Mouse (Mus musculus) small intestine, adult 2 months (tissue): ENCODE measurements around the gene Thrb. TPM values are rescaled to one million over a fixed set of nuclear protein-coding genes. Genes with fewer than 3 reads are reported as not detected.
"Not testable (repeated sequence)": the region's sequence is repeated elsewhere in the genome, so short reads cannot be mapped to it uniquely, and the experiment has no call there.

ENCODE experiments used
- H3K27ac ChIP-seq: fragments of 200-500 bp; 2 replicates; pipeline ENCODE4 v1.5.1; 2012; ENCODE audit warnings: low read depth, low read length, control low read depth, inconsistent platforms; ENCODE audit not compliant: insufficient read depth
- H3K27me3 ChIP-seq: fragments of 200-500 bp; 2 replicates; pipeline ENCODE4 v1.6.1; 2012; ENCODE audit warnings: mild to moderate bottlenecking, moderate library complexity, low read length, inconsistent platforms; ENCODE audit not compliant: control insufficient read depth, insufficient read depth
- H3K36me3 ChIP-seq: fragments of 200-500 bp; 2 replicates; pipeline ENCODE4 v1.6.1; 2012; ENCODE audit warnings: mild to moderate bottlenecking, low read length, control low read depth, inconsistent platforms; ENCODE audit not compliant: control insufficient read depth, insufficient read depth
- H3K4me1 ChIP-seq: fragments of 200-500 bp; 2 replicates; pipeline ENCODE4 v1.6.1; 2012; ENCODE audit warnings: low read length, inconsistent platforms, mixed read lengths; ENCODE audit not compliant: control insufficient read depth, insufficient read depth, insufficient read length
- H3K4me3 ChIP-seq: fragments of 200-500 bp; 2 replicates; pipeline ENCODE4 v1.5.1; 2012; ENCODE audit warnings: low read depth, mild to moderate bottlenecking, control low read depth, inconsistent platforms, low read length, moderate library complexity
- CTCF ChIP-seq: fragments of 200-500 bp; IDR thresholded peaks from 2 replicates; pipeline ENCODE4 v1.5.1; 2012; ENCODE audit warnings: low read depth, mild to moderate bottlenecking, control low read depth, inconsistent platforms, low read length, moderate library complexity, mixed read lengths; ENCODE audit not compliant: insufficient replicate concordance, insufficient read length; ENCODE audit errors: extremely low read depth
- POLR2A ChIP-seq: fragments of 200-500 bp; IDR thresholded peaks from 2 replicates; pipeline ENCODE4 v1.6.1; 2012; ENCODE audit warnings: low read depth, mild to moderate bottlenecking, control low read depth, inconsistent platforms, low read length, moderate library complexity
- WGBS: fragments of 180-500 bp; shearing (Covaris S2); methylation state at CpG from one replicate; pipeline ENCODE4 v1.1.7; 2018; 5-methylcytosine and 5-hydroxymethylcytosine counted together
- polyA plus RNA-seq: library from polyadenylated mRNA; depleted of rRNA; stranded (reverse); fragments of >200 nt; gene quantifications from 2 replicates; pipeline ENCODE4 v1.2.3, GENCODE M21; 2012

Gene Thrb
- polyA plus RNA-seq, 1 experiment = 2.5 TPM

- H3K4me1 ChIP-seq = no peaks in the 10 kb centered on the region
- no peak overlapping the region for H3K27ac ChIP-seq
- WGBS = 66% methylated on average over 2 of the region's 2 CpGs
- no peak overlapping the region for H3K4me3 ChIP-seq
- H3K27me3 ChIP-seq = no peaks in the 10 kb centered on the region
- H3K36me3 ChIP-seq = no peaks in the 10 kb centered on the region
- TF ChIP-seq CTCF = no peak
- TF ChIP-seq POLR2A = no peak
These were observed 273.4 kb downstream of the Thrb start for GRCm38 (mm10) chr14:17933475-17933874.

- H3K36me3 ChIP-seq, H3K27ac ChIP-seq, H3K4me1 ChIP-seq, H3K27me3 ChIP-seq, H3K4me3 ChIP-seq: not testable (repeated sequence)
- WGBS = 90% methylated on average over 4 of the region's 4 CpGs
These were observed 274.7 kb downstream of the Thrb start for GRCm38 (mm10) chr14:17934779-17935178.

- H3K4me1 ChIP-seq = no peaks in the 10 kb centered on the region
- no peak for TF ChIP-seq CTCF
- no peak for TF ChIP-seq POLR2A
- no peaks in the 10 kb centered on the region for H3K27me3 ChIP-seq
- WGBS = 82% methylated on average over 2 of the region's 2 CpGs
- no peak overlapping the region for H3K4me3 ChIP-seq
- no peak overlapping the region for H3K27ac ChIP-seq
- no peaks in the 10 kb centered on the region for H3K36me3 ChIP-seq
These were observed 294.0 kb downstream of the Thrb start for GRCm38 (mm10) chr14:17954038-17954437.

GRCm38 (mm10) chr14:17959901-17960300, 299.8 kb downstream of the Thrb start:
- Histone ChIP-seq H3K27ac (no peak overlapping the region), H3K4me3 (no peak overlapping the region), H3K4me1 (no peaks in the 10 kb centered on the region), H3K27me3 (no peaks in the 10 kb centered on the region), H3K36me3 (no peaks in the 10 kb centered on the region)
- 57% methylated on average over 2 of the region's 2 CpGs for WGBS
- TF ChIP-seq CTCF (no peak), POLR2A (no peak)

GRCm38 (mm10) chr14:17967117-17967726, 307.2 kb downstream of the Thrb start:
- no peaks in the 10 kb centered on the region for H3K27me3 ChIP-seq
- no peaks in the 10 kb centered on the region for H3K4me1 ChIP-seq
- no peaks in the 10 kb centered on the region for H3K36me3 ChIP-seq
- no peak overlapping the region for H3K27ac ChIP-seq
- TF ChIP-seq POLR2A (no peak), CTCF (peak; percentile 70; the same call in 1 of the 2 replicates)
- WGBS = 54% methylated on average over 5 of the region's 5 CpGs
- no peak overlapping the region for H3K4me3 ChIP-seq

- no peaks in the 10 kb centered on the region for H3K27me3 ChIP-seq
- no peak for TF ChIP-seq POLR2A
- WGBS = 90% methylated on average over 4 of the region's 4 CpGs
- H3K4me3 ChIP-seq = no peak overlapping the region
- 0 out of 2 replicates have a peak, but pooled peaks cover 2% of the 10 kb centered on the region for H3K36me3 ChIP-seq
- H3K4me1 ChIP-seq = no peaks in the 10 kb centered on the region
- no peak overlapping the region for H3K27ac ChIP-seq
These were observed 312.1 kb downstream of the Thrb start for GRCm38 (mm10) chr14:17972132-17972531.

GRCm38 (mm10) chr14:17972665-17973064, 312.6 kb downstream of the Thrb start:
- 87% methylated on average over 6 of the region's 6 CpGs for WGBS
- Histone ChIP-seq H3K36me3 (0 out of 2 replicates have a peak, but pooled peaks cover 2% of the 10 kb centered on the region), H3K4me3 (no peak overlapping the region), H3K4me1 (no peaks in the 10 kb centered on the region), H3K27ac (no peak overlapping the region), H3K27me3 (no peaks in the 10 kb centered on the region)
- TF ChIP-seq CTCF = no peak
- no peak for TF ChIP-seq POLR2A

GRCm38 (mm10) chr14:17975786-17976185, 315.7 kb downstream of the Thrb start:
- H3K36me3 ChIP-seq = 0 out of 2 replicates have a peak, but pooled peaks cover 2% of the 10 kb centered on the region
- no peaks in the 10 kb centered on the region for H3K27me3 ChIP-seq
- no peak for TF ChIP-seq CTCF
- no peak for TF ChIP-seq POLR2A
- no peak overlapping the region for H3K27ac ChIP-seq
- 74% methylated on average over 1 of the region's 1 CpGs for WGBS
- no peak overlapping the region for H3K4me3 ChIP-seq
- no peaks in the 10 kb centered on the region for H3K4me1 ChIP-seq
